Mouse (Mus musculus) intestine, embryonic 14.5 days (tissue): ENCODE data around the gene Mpc1. TPM values are rescaled to one million over a fixed set of nuclear protein-coding genes. Genes with fewer than 3 reads are reported as not detected.

ENCODE experiments used
- ATAC-seq: fragments of 200-750 bp; cut with Nextera tagmentation; replicated peaks from 2 replicates; pipeline ENCODE4 v1.8.0; 2017; ENCODE audit warnings: low read depth, moderate number of reproducible peaks, moderate TSS enrichment, moderate library complexity; ENCODE audit not compliant: low FRiP score, low TSS enrichment
- DNase-seq: peaks from one replicate; pipeline ENCODE4 v3.0.0-alpha.2; 2018; ENCODE audit warnings: low spot score
- H3K27ac ChIP-seq: fragments of 300-500 bp; sonication (generic); 2 replicates; pipeline ENCODE4 v1.5.1; 2014; ENCODE audit warnings: low read depth, mild to moderate bottlenecking, control low read depth
- H3K27me3 ChIP-seq: fragments of 300-500 bp; sonication (generic); replicated peaks from 2 replicates; pipeline ENCODE4 v1.6.1; 2014; ENCODE audit warnings: low read length, control low read depth; ENCODE audit not compliant: control insufficient read depth, insufficient read depth
- H3K36me3 ChIP-seq: fragments of 300-500 bp; sonication (generic); 2 replicates; pipeline ENCODE4 v1.6.1; 2014; ENCODE audit warnings: low read length, control low read depth; ENCODE audit not compliant: control insufficient read depth, insufficient read depth
- H3K4me1 ChIP-seq: fragments of 300-500 bp; sonication (generic); replicated peaks from 2 replicates; pipeline ENCODE4 v1.6.1; 2014; ENCODE audit warnings: low read length, control low read depth, mixed read lengths; ENCODE audit not compliant: control insufficient read depth, insufficient read depth
- H3K4me2 ChIP-seq: fragments of 300-500 bp; sonication (generic); 2 replicates; pipeline ENCODE4 v1.6.1; 2014; ENCODE audit warnings: low read length
- H3K4me3 ChIP-seq: fragments of 300-500 bp; sonication (generic); 2 replicates; pipeline ENCODE4 v1.5.1; 2014; ENCODE audit warnings: low read depth, low read length, control low read depth, mixed read lengths
- H3K9ac ChIP-seq: fragments of 300-500 bp; sonication (generic); 2 replicates; pipeline ENCODE4 v1.6.1; 2014; ENCODE audit warnings: mild to moderate bottlenecking, low read length
- H3K9me3 ChIP-seq: fragments of 300-500 bp; sonication (generic); 2 replicates; pipeline ENCODE4 v1.6.1; 2016; ENCODE audit warnings: low read length, control low read depth; ENCODE audit not compliant: control insufficient read depth
- WGBS: fragments of 180-500 bp; shearing (Covaris S2); extraction: QIAGEN DNeasy Blood & Tissue Kit; methylation state at CpG from one replicate; pipeline ENCODE4 v1.1.7; 2014; 5-methylcytosine and 5-hydroxymethylcytosine counted together
- polyA plus RNA-seq: library from polyadenylated mRNA; unstranded; fragments of >200 nt; fragmentation: Nextera tagmentation; extraction: Ambion mirVana; gene quantifications from 2 replicates; pipeline ENCODE4 v1.2.1, GENCODE M21; 2014

The Mpc1 gene
- polyA plus RNA-seq, 1 experiment from 2014 or later: 168 TPM

DNA sequence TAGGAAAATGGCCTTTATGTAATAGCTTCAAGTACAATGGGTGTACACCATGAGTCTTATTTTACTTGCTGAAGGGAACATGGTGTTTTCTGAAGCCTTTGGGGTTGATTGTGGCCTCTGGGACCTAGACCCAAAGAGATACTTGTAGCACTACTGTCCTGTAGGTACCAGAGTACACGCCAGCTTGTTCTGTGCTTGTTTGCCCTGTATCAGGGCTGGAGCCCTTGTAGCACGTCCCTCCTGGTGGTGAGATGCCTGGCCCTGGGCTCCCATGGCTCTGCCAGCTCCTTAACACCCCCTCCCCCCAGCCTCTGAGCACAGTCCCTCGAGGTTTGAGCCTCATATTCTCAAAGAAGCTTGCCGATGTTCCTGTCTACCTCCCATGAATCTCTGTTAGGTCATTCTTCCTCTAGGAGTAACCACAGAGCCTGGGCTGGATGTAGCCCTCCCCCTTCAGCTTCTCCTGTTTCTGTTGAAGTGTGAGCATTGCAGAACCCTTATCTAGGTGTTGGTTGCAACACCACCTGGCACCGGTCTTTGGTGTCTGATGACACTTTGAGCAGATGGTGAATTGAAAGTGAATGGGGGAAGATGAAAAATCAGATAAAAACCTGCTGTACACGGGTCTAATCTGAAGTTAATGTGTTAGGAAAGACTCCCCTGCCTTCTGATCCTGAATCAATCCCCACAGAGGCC is 10.5 kb upstream of the Mpc1 start:
- no peak overlapping the region for H3K27ac ChIP-seq
- WGBS: 46% methylated on average over 6 of the region's 6 CpGs
- ATAC-seq: no peak
- H3K4me3 ChIP-seq: no peak overlapping the region
- H3K36me3 ChIP-seq: no peaks in the 10 kb centered on the region
- no peaks in the 10 kb centered on the region for H3K9me3 ChIP-seq
- H3K9ac ChIP-seq: no peak overlapping the region
- no peaks in the 10 kb centered on the region; the same call in 1 of the 2 replicates for H3K27me3 ChIP-seq
- no peaks in the 10 kb centered on the region for H3K4me1 ChIP-seq
- peak; percentile 29 for DNase-seq
- H3K4me2 ChIP-seq: no peak overlapping the region

- no peaks in the 10 kb centered on the region for H3K9me3 ChIP-seq
- no peak overlapping the region for H3K27ac ChIP-seq
- H3K27me3 ChIP-seq: no peaks in the 10 kb centered on the region; the same call in 1 of the 2 replicates
- no peak for ATAC-seq
- no peak overlapping the region for H3K4me3 ChIP-seq
- no peaks in the 10 kb centered on the region for H3K36me3 ChIP-seq
- H3K4me2 ChIP-seq: no peak overlapping the region
- H3K9ac ChIP-seq: no peak overlapping the region
- WGBS: 48% methylated on average over 6 of the region's 6 CpGs
- no peaks in the 10 kb centered on the region for H3K4me1 ChIP-seq
- DNase-seq: peak; percentile 25
Measured at GRCm38 (mm10) chr17:8272951-8273350, 9.8 kb upstream of the Mpc1 start.

- Histone ChIP-seq H3K27me3 (no peaks in the 10 kb centered on the region; the same call in 1 of the 2 replicates), H3K27ac (no peak overlapping the region), H3K36me3 (no peaks in the 10 kb centered on the region), H3K9me3 (no peaks in the 10 kb centered on the region), H3K4me1 (no peaks in the 10 kb centered on the region), H3K4me2 (no peak overlapping the region), H3K9ac (no peak overlapping the region), H3K4me3 (no peak overlapping the region)
- 65% methylated on average over 4 of the region's 4 CpGs for WGBS
- ATAC-seq (no peak), DNase-seq (peak; percentile 16)
Measured at GRCm38 (mm10) chr17:8276071-8276470, 6.6 kb upstream of the Mpc1 start.

DNA sequence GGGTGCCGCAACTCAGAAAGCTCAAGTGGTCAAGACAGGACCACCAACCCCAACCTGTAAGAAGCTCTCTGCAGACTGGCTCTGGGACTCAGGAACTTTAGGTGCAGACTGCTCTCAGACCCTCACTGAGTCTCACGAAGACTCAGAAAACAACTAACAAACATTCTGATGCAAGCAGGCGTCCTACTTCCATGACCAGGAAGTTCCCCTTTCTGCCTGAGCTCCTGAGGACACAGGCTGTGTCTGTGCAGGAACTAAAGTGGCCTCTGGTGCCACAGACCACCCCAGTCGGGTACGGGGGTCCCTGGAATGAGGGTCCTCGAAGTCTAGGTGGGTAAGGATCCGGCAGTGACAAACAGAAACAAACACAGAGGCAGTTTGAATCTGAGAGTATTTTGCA is 6.0 kb upstream of the Mpc1 start:
- no peak for ATAC-seq
- Histone ChIP-seq H3K4me3 (no peak overlapping the region), H3K4me2 (no peak overlapping the region), H3K27ac (no peak overlapping the region), H3K9me3 (no peaks in the 10 kb centered on the region), H3K4me1 (no peaks in the 10 kb centered on the region), H3K9ac (no peak overlapping the region), H3K36me3 (no peaks in the 10 kb centered on the region), H3K27me3 (no peaks in the 10 kb centered on the region; the same call in 1 of the 2 replicates)
- no peak for DNase-seq
- 76% methylated on average over 7 of the region's 7 CpGs for WGBS

GRCm38 (mm10) chr17:8277266-8277665 is 5.4 kb upstream of the Mpc1 start:
- Histone ChIP-seq H3K27ac (no peak overlapping the region), H3K36me3 (no peaks in the 10 kb centered on the region), H3K4me1 (no peaks in the 10 kb centered on the region), H3K27me3 (no peaks in the 10 kb centered on the region; the same call in 1 of the 2 replicates), H3K4me2 (no peak overlapping the region), H3K9me3 (no peaks in the 10 kb centered on the region), H3K9ac (no peak overlapping the region), H3K4me3 (no peak overlapping the region)
- ATAC-seq (no peak), DNase-seq (no peak)
- WGBS: 87% methylated on average over 3 of the region's 3 CpGs

DNA sequence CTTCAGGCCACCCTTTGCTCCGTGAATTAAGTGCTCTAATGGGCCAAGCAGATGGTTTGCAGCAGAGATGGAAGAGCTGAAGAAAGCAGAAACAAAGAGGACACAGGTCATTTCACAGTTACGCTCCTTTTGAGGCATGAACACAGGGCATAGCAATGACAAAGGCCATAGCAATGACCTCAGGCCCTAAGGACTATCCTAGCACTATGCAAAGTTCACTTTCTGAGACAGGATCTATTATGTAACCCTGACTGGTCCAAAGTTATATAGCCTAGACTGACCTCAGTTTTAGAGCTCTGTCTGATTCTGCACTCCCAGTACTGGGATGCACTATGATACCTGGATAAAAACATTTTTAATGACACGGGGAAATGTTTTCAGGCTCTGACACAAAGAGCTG is 4.3 kb upstream of the Mpc1 start:
- no peak overlapping the region for H3K9ac ChIP-seq
- no peaks in the 10 kb centered on the region; the same call in 1 of the 2 replicates for H3K27me3 ChIP-seq
- ATAC-seq (no peak), DNase-seq (peak; percentile 44)
- 65% methylated on average over 3 of the region's 3 CpGs for WGBS
- no peak overlapping the region for H3K27ac ChIP-seq
- no peaks in the 10 kb centered on the region for H3K4me1 ChIP-seq
- H3K36me3 ChIP-seq: no peaks in the 10 kb centered on the region
- no peaks in the 10 kb centered on the region for H3K9me3 ChIP-seq
- no peak overlapping the region for H3K4me3 ChIP-seq
- no peak overlapping the region for H3K4me2 ChIP-seq

GRCm38 (mm10) chr17:8283526-8284253 is 986 bp downstream of the Mpc1 start:
- Histone ChIP-seq H3K4me3 (peak overlapping the region; percentile 54), H3K9me3 (no peaks in the 10 kb centered on the region), H3K27me3 (no peaks in the 10 kb centered on the region), H3K4me2 (peak overlapping the region; percentile 99), H3K36me3 (no peaks in the 10 kb centered on the region), H3K4me1 (peaks cover 7% of the 10 kb centered on the region; the same call in 1 of the 2 replicates), H3K27ac (peak overlapping the region; percentile 83), H3K9ac (peak overlapping the region; percentile 51)
- WGBS: under 1% methylated on average over 71 of the region's 77 CpGs
- ATAC-seq: peak; percentile 98
- DNase-seq: peak; percentile 92

DNA sequence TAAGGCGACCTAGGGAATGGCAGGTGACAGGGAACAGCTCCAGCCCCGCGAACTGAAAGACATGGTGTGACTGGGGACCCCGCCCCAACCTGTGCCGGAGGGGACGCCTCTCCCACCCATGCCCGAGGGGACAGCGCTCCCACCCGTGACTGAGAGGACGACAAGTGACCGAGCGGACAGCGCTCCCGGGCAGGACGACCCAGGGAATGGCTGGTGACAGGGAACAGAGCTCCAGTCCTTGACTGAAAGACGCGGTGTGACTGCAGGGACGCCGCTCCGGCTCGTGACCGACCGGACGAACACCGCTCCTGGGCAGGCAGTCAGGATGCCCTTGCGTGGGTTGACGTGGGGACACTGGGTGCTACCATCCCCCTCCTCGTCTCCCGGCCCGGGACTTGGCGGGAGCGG is 1.6 kb downstream of the Mpc1 start:
- DNase-seq: no peak

More for the DNA sequence above, 1.6 kb downstream of the Mpc1 start:
- Histone ChIP-seq H3K4me1 (peaks cover 7% of the 10 kb centered on the region; the same call in 1 of the 2 replicates), H3K4me2 (peak overlapping the region; percentile 99), H3K4me3 (peak overlapping the region; percentile 54), H3K9me3 (no peaks in the 10 kb centered on the region), H3K9ac (peak overlapping the region; percentile 51), H3K36me3 (no peaks in the 10 kb centered on the region), H3K27me3 (no peaks in the 10 kb centered on the region), H3K27ac (0 out of 2 replicates have a peak overlapping the region, but pooled peaks have one; percentile 83)
- ATAC-seq: 0 out of 2 replicates have a peak, but pooled peaks have one; percentile 7
- WGBS: under 1% methylated on average over 32 of the region's 32 CpGs
